ENCODE assay signal across 33 mouse cellular contexts in the genomic region with DNA sequence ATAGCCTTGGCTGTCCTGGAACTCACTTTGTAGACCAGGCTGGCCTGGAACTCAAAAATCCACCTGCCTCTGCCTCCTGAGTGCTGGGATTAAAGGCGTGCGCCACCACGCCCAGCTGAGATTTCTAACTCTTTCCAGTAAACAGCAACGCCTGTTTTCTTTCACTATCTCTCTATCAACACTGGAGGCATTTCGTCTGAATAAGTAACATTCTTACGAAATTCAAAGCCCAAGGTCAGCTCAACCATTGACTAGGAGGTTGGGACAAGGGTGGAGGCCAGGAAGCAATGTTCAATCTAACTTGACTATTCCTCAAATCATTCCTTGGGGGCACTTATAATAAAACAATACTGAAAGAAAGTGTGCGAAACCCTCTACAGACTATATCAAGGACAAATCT. TPM values are rescaled to one million over a fixed set of nuclear protein-coding genes. Genes with fewer than 3 reads are reported as not detected.
"Had no signal": no experiment of that assay in that cellular context is flagged by ENCODE, and none has a peak within 500 bp of the region (broad histone marks: within the 10 kb centered on the region; RNA-seq: fewer than 3 reads in every experiment).

No protein-coding gene starts in this region.

RNA-seq across cellular contexts. Expression of gene H2al2a, which starts 18.5 kb away (rescaled TPM):
- total RNA-seq: common myeloid progenitor, adult 5-6 weeks; forebrain, postnatal 0 days; gastrocnemius, adult 18-20 months; gastrocnemius, adult 2 months; gastrocnemius, adult 8-10 months; gastrocnemius, postnatal 10 days; gastrocnemius, postnatal 14 days; gastrocnemius, postnatal 25 days; gastrocnemius, postnatal 36 days; gastrocnemius, postnatal 4 days; granulocyte monocyte progenitor cell, adult 5-6 weeks; heart, adult 18-20 months; heart, adult 2 months; heart, adult 8-10 months had no signal
- polyA plus RNA-seq: cortical plate, adult 2 months; embryonic facial prominence, embryonic 10.5 days; embryonic facial prominence, embryonic 11.5 days; embryonic facial prominence, embryonic 12.5 days; embryonic facial prominence, embryonic 13.5 days; embryonic facial prominence, embryonic 14.5 days; embryonic facial prominence, embryonic 15.5 days; erythroblast, embryonic 14.5 days; forebrain, embryonic 10.5 days; forebrain, embryonic 11.5 days; forebrain, embryonic 12.5 days; forebrain, embryonic 13.5 days; forebrain, embryonic 14.5 days; forebrain, embryonic 15.5 days; forebrain, embryonic 16.5 days; forebrain, postnatal 0 days; frontal cortex, adult 2 months; heart, embryonic 10.5 days; heart, embryonic 11.5 days; heart, embryonic 12.5 days had no signal

RNA-seq across cellular contexts. Expression of gene A930004D18Rik, which starts 59.3 kb away (rescaled TPM):
- total RNA-seq: granulocyte monocyte progenitor cell, adult 5-6 weeks had no signal
- polyA plus RNA-seq: erythroblast, embryonic 14.5 days had no signal
